Mouse (Mus musculus) CH12.LX (cell line): ENCODE measurements at regions not wholly inside any gene's neighbourhood (a gene's known extent, or its start where the extent isn't known, plus 50 kb on each side); places are given as distances from the start of the nearest gene placed in this dataset.

Experiments used
- DNase-seq: peaks from one replicate; pipeline ENCODE4 v3.0.0-alpha.2; 2013; ENCODE audit errors: extremely low read depth
- H3K27ac ChIP-seq: 2 replicates; pipeline ENCODE4 v1.5.1; 2012; ENCODE audit warnings: low read depth, mild to moderate bottlenecking, control low read depth, moderate library complexity; ENCODE audit not compliant: insufficient read depth
- H3K27me3 ChIP-seq: replicated peaks from 2 replicates; pipeline ENCODE3; 2012; ENCODE audit warnings: inconsistent platforms
- H3K36me3 ChIP-seq, 2 experiments: replicated peaks in 1 of 2; 2 replicates each; pipeline versions ENCODE3 to v1.6.1; 2012; ENCODE audit warnings: inconsistent platforms in 1 of 2, low read length in 1 of 2, mild to moderate bottlenecking in 1 of 2, mixed read lengths in 1 of 2, moderate library complexity in 1 of 2; ENCODE audit not compliant: control insufficient read depth in 1 of 2, insufficient read depth in 1 of 2
- H3K4me1 ChIP-seq, 2 experiments: 2 replicates each; pipeline ENCODE4 v1.6.1; 2012; ENCODE audit warnings: inconsistent platforms in 1 of 2, moderate library complexity in 1 of 2; ENCODE audit not compliant: insufficient read depth in 2 of 2, control insufficient read depth in 1 of 2
- H3K4me2 ChIP-seq: 2 replicates; pipeline ENCODE4 v1.6.1; 2012; ENCODE audit warnings: low read depth, mild to moderate bottlenecking, control low read depth; ENCODE audit not compliant: poor library complexity, insufficient read depth, severe bottlenecking
- H3K4me3 ChIP-seq, 3 experiments: fragments of 150-350 bp in 1 of 3; sonication (generic) in 1 of 3; replicated peaks in 1 of 3; 2 replicates each; pipeline versions ENCODE3 to v1.5.1; 2011 to 2012; ENCODE audit warnings: low read depth in 2 of 3, low read length in 2 of 3, mild to moderate bottlenecking in 2 of 3, moderate library complexity in 2 of 3, control low read depth in 1 of 3, improper control_type of control experiment in 1 of 3, inconsistent platforms in 1 of 3, mixed read lengths in 1 of 3; ENCODE audit not compliant: poor library complexity in 1 of 3
- H3K79me2 ChIP-seq: replicated peaks from 2 replicates; pipeline ENCODE4 v1.6.1; 2012; ENCODE audit warnings: mild to moderate bottlenecking, moderate library complexity; ENCODE audit not compliant: control insufficient read depth, poor library complexity, insufficient read depth, severe bottlenecking; ENCODE audit errors: extremely low read depth
- H3K9ac ChIP-seq: 2 replicates; pipeline ENCODE4 v1.6.1; 2012; ENCODE audit warnings: low read depth, mild to moderate bottlenecking, control low read depth, moderate library complexity; ENCODE audit not compliant: insufficient read depth
- H3K9me3 ChIP-seq: replicated peaks from 2 replicates; pipeline ENCODE3; 2012; ENCODE audit warnings: low read length, inconsistent platforms, mixed read lengths
- BHLHE40 ChIP-seq: IDR thresholded peaks from 2 replicates; pipeline ENCODE4 v1.6.1; 2011; ENCODE audit warnings: mild to moderate bottlenecking, low read depth, low read length, improper control_type of control experiment
- CHD1 ChIP-seq: IDR thresholded peaks from 2 replicates; pipeline ENCODE4 v1.6.1; 2012; ENCODE audit warnings: low read depth, low read length, improper control_type of control experiment, inconsistent platforms
- CHD2 ChIP-seq: IDR thresholded peaks from 2 replicates; pipeline ENCODE4 v1.6.1; 2011; ENCODE audit warnings: low read length, improper control_type of control experiment
- CTCF ChIP-seq, 2 experiments: IDR thresholded peaks in 1 of 2; conservative IDR thresholded peaks in 1 of 2; 2 replicates each; pipeline ENCODE4 v1.5.1; 2011 to 2012; ENCODE audit warnings: low read depth in 2 of 2, low read length in 2 of 2, improper control_type of control experiment in 1 of 2, inconsistent platforms in 1 of 2, mild to moderate bottlenecking in 1 of 2, moderate library complexity in 1 of 2
- E2F4 ChIP-seq: IDR thresholded peaks from 2 replicates; pipeline ENCODE4 v1.6.1; 2011; ENCODE audit warnings: low read depth, low read length, improper control_type of control experiment; ENCODE audit not compliant: insufficient replicate concordance
- ELF1 ChIP-seq: IDR thresholded peaks from 2 replicates; pipeline ENCODE4 v1.6.1; 2014; ENCODE audit warnings: low read depth, mild to moderate bottlenecking, inconsistent platforms, low read length, improper control_type of control experiment
- EP300 ChIP-seq: IDR thresholded peaks from 2 replicates; pipeline ENCODE4 v1.6.1; 2011; ENCODE audit warnings: low read length, improper control_type of control experiment
- GABPA ChIP-seq: IDR thresholded peaks from 2 replicates; pipeline ENCODE4 v1.6.1; 2012; ENCODE audit warnings: low read depth, low read length, improper control_type of control experiment, inconsistent platforms; ENCODE audit not compliant: insufficient replicate concordance
- HCFC1 ChIP-seq: IDR thresholded peaks from 2 replicates; pipeline ENCODE4 v1.6.1; 2012; ENCODE audit warnings: low read depth, mild to moderate bottlenecking, inconsistent platforms, low read length, improper control_type of control experiment
- JUN ChIP-seq: IDR thresholded peaks from 2 replicates; pipeline ENCODE4 v1.6.1; 2011; ENCODE audit warnings: low read depth, mild to moderate bottlenecking, low read length, improper control_type of control experiment, moderate library complexity; ENCODE audit not compliant: insufficient read depth
- JUND ChIP-seq: conservative IDR thresholded peaks from 2 replicates; pipeline ENCODE4 v1.6.1; 2011; ENCODE audit warnings: low read depth, low read length, improper control_type of control experiment
- KAT2A ChIP-seq: IDR thresholded peaks from 2 replicates; pipeline ENCODE4 v1.6.1; 2012; ENCODE audit warnings: low read length, improper control_type of control experiment, inconsistent platforms; ENCODE audit not compliant: insufficient replicate concordance
- MAFK ChIP-seq: IDR thresholded peaks from 2 replicates; pipeline ENCODE4 v1.6.1; 2011; ENCODE audit warnings: low read length, improper control_type of control experiment; ENCODE audit not compliant: insufficient replicate concordance
- MAX ChIP-seq: IDR thresholded peaks from 2 replicates; pipeline ENCODE4 v1.6.1; 2011; ENCODE audit warnings: low read length, improper control_type of control experiment
- MEF2A ChIP-seq: IDR thresholded peaks from 2 replicates; pipeline ENCODE4 v1.6.1; 2014; ENCODE audit warnings: low read depth, mild to moderate bottlenecking, inconsistent platforms, low read length, improper control_type of control experiment, borderline replicate concordance
- MXI1 ChIP-seq: IDR thresholded peaks from 2 replicates; pipeline ENCODE4 v1.6.1; 2011; ENCODE audit warnings: mild to moderate bottlenecking, low read depth, low read length, improper control_type of control experiment
- MYC ChIP-seq: IDR thresholded peaks from 2 replicates; pipeline ENCODE4 v1.6.1; 2011; ENCODE audit warnings: low read depth, mild to moderate bottlenecking, improper control_type of control experiment, low read length
- NELFE ChIP-seq: IDR thresholded peaks from 2 replicates; pipeline ENCODE4 v1.6.1; 2011; ENCODE audit warnings: low read depth, low read length, improper control_type of control experiment
- PAX5 ChIP-seq: IDR thresholded peaks from 2 replicates; pipeline ENCODE4 v1.6.1; 2012; ENCODE audit warnings: low read length, inconsistent platforms, mixed read lengths
- POLR2A ChIP-seq: IDR thresholded peaks from 2 replicates; pipeline ENCODE4 v1.6.1; 2011; ENCODE audit warnings: low read depth, mild to moderate bottlenecking, improper control_type of control experiment, low read length
- RAD21 ChIP-seq: IDR thresholded peaks from 2 replicates; pipeline ENCODE4 v1.6.1; 2011; ENCODE audit warnings: low read depth, mild to moderate bottlenecking, low read length, improper control_type of control experiment, moderate library complexity
- SIN3A ChIP-seq: IDR thresholded peaks from 2 replicates; pipeline ENCODE4 v1.6.1; 2012; ENCODE audit warnings: low read length, improper control_type of control experiment, inconsistent platforms
- SMC3 ChIP-seq: IDR thresholded peaks from 2 replicates; pipeline ENCODE4 v1.6.1; 2011; ENCODE audit warnings: low read depth, low read length, improper control_type of control experiment
- USF1 ChIP-seq: IDR thresholded peaks from 2 replicates; pipeline ENCODE4 v1.6.1; 2014; ENCODE audit warnings: low read depth, mild to moderate bottlenecking, inconsistent platforms, low read length, improper control_type of control experiment
- ZC3H11A ChIP-seq: IDR thresholded peaks from 2 replicates; pipeline ENCODE4 v1.6.1; 2012; ENCODE audit warnings: low read depth, mild to moderate bottlenecking, inconsistent platforms, low read length, improper control_type of control experiment
- ZKSCAN1 ChIP-seq: IDR thresholded peaks from 2 replicates; pipeline ENCODE4 v1.6.1; 2012; ENCODE audit warnings: low read depth, inconsistent platforms, low read length, improper control_type of control experiment, borderline replicate concordance
- ZMIZ1 ChIP-seq: IDR thresholded peaks from 2 replicates; pipeline ENCODE4 v1.6.1; 2012; ENCODE audit warnings: low read depth, mild to moderate bottlenecking, inconsistent platforms, low read length, improper control_type of control experiment
- ZNF384 ChIP-seq: IDR thresholded peaks from 2 replicates; pipeline ENCODE4 v1.6.1; 2012; ENCODE audit warnings: low read depth, low read length, improper control_type of control experiment, inconsistent platforms
- dilution Hi-C: fragments of 300-500 bp; cut with MboI; formaldehyde crosslinking; loops from 2 replicates; pipeline ENCODE4 v1.14.3; 2020; ENCODE audit warnings: low sequenced_read_pairs; ENCODE audit not compliant: extremely low pct_unique_long_range_greater_than_20kb, extremely low pct_ligation_motif_present
- in situ Hi-C: fragments of 300-500 bp; cut with MboI; formaldehyde crosslinking; loops from 3 replicates; pipeline ENCODE4 v1.14.3; 2019; ENCODE audit warnings: low sequenced_read_pairs, low pct_ligation_motif_present, low pct_unique_long_range_greater_than_20kb, mixed read lengths

DNA sequence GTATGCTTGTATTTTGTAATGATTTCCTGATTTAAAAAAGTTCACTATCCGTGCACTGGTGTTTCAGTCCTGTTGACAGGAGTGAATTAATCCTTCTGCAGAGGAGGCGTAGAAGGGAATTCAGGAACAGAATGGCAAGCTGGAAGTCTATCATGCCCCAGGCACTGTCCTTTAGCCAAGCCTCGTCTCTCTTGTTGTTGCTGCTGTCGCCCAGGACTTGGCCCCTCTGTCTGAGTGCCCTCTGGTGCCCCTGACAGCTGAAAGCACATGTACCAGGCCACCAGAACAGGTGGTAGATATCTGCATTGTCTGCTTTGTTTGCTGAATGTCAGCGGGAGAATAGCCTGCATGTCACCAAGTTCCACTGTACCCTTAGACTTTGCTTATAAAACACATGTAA, 370.2 kb upstream of the Ghitm start:
- H3K4me3 ChIP-seq, result no peak overlapping the region
- peaks cover 11% of the 10 kb centered on the region for H3K9me3 ChIP-seq
- no peaks in the 10 kb centered on the region for H3K4me1 ChIP-seq
- dilution Hi-C loops (no loop called here), in situ Hi-C loops (no loop called here)
- no peak for TF ChIP-seq HCFC1
- TF ChIP-seq MYC, result no peak
- no peak for TF ChIP-seq POLR2A
- no peak for TF ChIP-seq ZKSCAN1
- TF ChIP-seq JUND, result no peak
- TF ChIP-seq CHD2, result no peak
- no peak for TF ChIP-seq ZMIZ1
- TF ChIP-seq SIN3A, result no peak
- no peak for TF ChIP-seq KAT2A
- H3K36me3 ChIP-seq, result no peaks in the 10 kb centered on the region
- no peaks in the 10 kb centered on the region for H3K27me3 ChIP-seq
- H3K79me2 ChIP-seq, result no peaks in the 10 kb centered on the region
- no peak overlapping the region for H3K4me2 ChIP-seq
- no peak for DNase-seq
- no peak overlapping the region for H3K9ac ChIP-seq
- no peak overlapping the region for H3K27ac ChIP-seq

DNA sequence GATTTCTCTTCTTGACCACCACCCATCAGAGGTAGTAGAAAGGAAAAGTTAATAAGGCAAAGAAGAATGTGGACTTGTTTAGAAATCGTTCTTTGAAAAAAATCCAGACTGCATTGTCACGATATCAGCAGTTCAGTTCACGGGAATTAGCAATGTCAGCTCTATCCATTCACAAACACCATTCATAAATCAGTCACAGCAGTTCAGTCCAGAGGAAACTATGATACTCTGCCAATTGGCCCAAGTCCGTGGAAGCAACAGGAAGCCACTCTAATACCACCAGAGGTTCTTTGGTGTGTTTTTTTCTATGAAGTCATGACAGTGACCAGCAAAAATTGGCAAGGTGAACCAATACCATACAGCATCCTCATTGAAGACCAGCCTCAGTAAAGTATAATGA, 355.6 kb upstream of the Ghitm start:
- H3K79me2 ChIP-seq, result no peaks in the 10 kb centered on the region
- H3K9ac ChIP-seq, result no peak overlapping the region
- no peak overlapping the region for H3K4me2 ChIP-seq
- H3K4me1 ChIP-seq, result no peaks in the 10 kb centered on the region
- H3K9me3 ChIP-seq, result peaks cover 7% of the 10 kb centered on the region
- in situ Hi-C loops (no loop called here), dilution Hi-C loops (no loop called here)
- TF ChIP-seq ZMIZ1 (no peak), E2F4 (no peak), ZC3H11A (no peak), USF1 (no peak), SIN3A (no peak)
- H3K36me3 ChIP-seq, result no peaks in the 10 kb centered on the region
- no peaks in the 10 kb centered on the region for H3K27me3 ChIP-seq
- no peak overlapping the region for H3K27ac ChIP-seq
- DNase-seq, result no peak
- H3K4me3 ChIP-seq, result no peak overlapping the region

DNA sequence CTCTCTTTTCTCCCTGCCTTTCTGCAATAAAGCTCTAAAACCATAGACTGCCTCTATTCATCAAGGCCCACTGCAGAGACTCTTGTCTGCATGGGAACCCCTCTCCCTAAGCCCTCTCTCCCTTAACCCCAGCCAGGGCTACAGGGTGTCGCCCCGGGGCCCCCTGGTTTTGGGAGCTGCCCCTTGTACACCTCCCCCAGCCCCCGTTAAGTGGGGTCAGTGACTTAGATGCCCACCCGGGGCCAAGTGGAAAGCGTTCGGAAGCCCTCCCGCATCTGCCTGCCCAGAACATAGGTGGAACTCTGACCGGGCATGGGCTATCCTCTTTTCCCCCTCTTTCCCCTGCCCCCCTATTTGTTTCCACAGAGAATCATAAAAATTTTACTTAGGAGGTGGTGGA, 350.2 kb upstream of the Ghitm start:
- no peak overlapping the region for H3K27ac ChIP-seq
- no peak for DNase-seq
- H3K4me1 ChIP-seq, result no peaks in the 10 kb centered on the region
- dilution Hi-C loops, result no loop called here
- H3K9ac ChIP-seq, result no peak overlapping the region
- TF ChIP-seq MYC (no peak), GABPA (no peak), CHD1 (no peak), ZNF384 (no peak), HCFC1 (no peak), EP300 (no peak), POLR2A (no peak), BHLHE40 (no peak), PAX5 (no peak), CTCF (conservative IDR thresholded peaks at IDR 0.05 in 1 of 2, IDR thresholded peaks at IDR 0.05 in 1 of 2; ENCODE audit: low read depth in 2 of 2, low read length in 2 of 2) (no peak), MAFK (no peak), SMC3 (no peak), MXI1 (no peak), JUN (no peak), MAX (no peak), MEF2A (no peak), ELF1 (no peak), SIN3A (no peak), RAD21 (no peak), NELFE (no peak)
- no peaks in the 10 kb centered on the region for H3K79me2 ChIP-seq
- no peaks in the 10 kb centered on the region for H3K36me3 ChIP-seq
- H3K4me3 ChIP-seq, result no peak overlapping the region
- H3K27me3 ChIP-seq, result no peaks in the 10 kb centered on the region
- no peak overlapping the region for H3K4me2 ChIP-seq
- in situ Hi-C loops, result no loop called here
- H3K9me3 ChIP-seq, result peaks cover 9% of the 10 kb centered on the region
